Mouse (Mus musculus): Measurements from ENCODE around the gene Slc39a10. TPM values are rescaled to one million over a fixed set of nuclear protein-coding genes. Genes with fewer than 3 reads are reported as not detected.

Slc39a10 gene
- polyA plus RNA-seq, 1 experiment from 2014 or later: 49.4 TPM

- CTCF ChIA-PET: interaction anchor here (1.0 to 2.3 kb wide), 2 partner anchors 22 to 33 kb away, joined by 3 to 6 read pairs; no protein-coding TSS in a partner anchor
- no peaks in the 10 kb centered on the region for H3K27me3 ChIP-seq
- POLR2A ChIA-PET: interaction anchor here (0.9 to 2.3 kb wide), 7 partner anchors 12 to 83 kb away, joined by 3 to 12 read pairs (median 5); no protein-coding TSS in a partner anchor
- ATAC-seq: peak; percentile 5
- in situ Hi-C loops (cut with MboI; ENCODE audit: low pct_unique_long_range_greater_than_20kb): no loop called here
- no peak for DNase-seq (ENCODE audit: low read depth, low spot score)
- TF ChIP-seq CTCF (IDR thresholded peaks at IDR 0.05): no peak
These were observed 39.9 kb downstream of the Slc39a10 start for GRCm38 (mm10) chr1:46852600-46853272.

DNA sequence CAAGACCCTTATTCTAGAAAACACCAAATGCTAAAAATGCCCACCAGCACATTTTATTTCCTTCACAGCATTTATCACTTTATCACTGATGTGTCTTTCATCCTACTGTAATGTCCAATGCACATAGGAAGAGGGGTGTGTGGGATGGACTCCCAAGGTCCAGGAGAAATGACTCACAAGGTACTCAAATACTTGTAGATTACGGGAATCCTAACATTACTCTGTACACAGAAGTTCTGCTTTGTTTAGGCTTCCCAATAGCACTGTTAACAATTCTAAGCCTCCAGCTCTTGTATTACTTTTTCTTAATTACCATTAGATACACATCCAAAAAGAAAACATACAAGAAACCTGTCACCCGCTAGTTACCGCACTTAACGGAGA lies 40.4 kb downstream of the Slc39a10 start:
- ChIA-PET CTCF (interaction anchor here (1.1 to 2.9 kb wide), 3 partner anchors 33 to 120 kb away, joined by 6 to 10 read pairs (median 8); no protein-coding TSS in a partner anchor), POLR2A (interaction anchor here (0.9 to 2.3 kb wide), 6 partner anchors 12 to 83 kb away, joined by 3 to 12 read pairs (median 4); no protein-coding TSS in a partner anchor)
- no peak for ATAC-seq
- in situ Hi-C loops (cut with MboI; ENCODE audit: low pct_unique_long_range_greater_than_20kb): no loop called here
- no peaks in the 10 kb centered on the region for H3K27me3 ChIP-seq
- TF ChIP-seq CTCF (IDR thresholded peaks at IDR 0.05): no peak
- DNase-seq (ENCODE audit: low read depth, low spot score): no peak

DNA sequence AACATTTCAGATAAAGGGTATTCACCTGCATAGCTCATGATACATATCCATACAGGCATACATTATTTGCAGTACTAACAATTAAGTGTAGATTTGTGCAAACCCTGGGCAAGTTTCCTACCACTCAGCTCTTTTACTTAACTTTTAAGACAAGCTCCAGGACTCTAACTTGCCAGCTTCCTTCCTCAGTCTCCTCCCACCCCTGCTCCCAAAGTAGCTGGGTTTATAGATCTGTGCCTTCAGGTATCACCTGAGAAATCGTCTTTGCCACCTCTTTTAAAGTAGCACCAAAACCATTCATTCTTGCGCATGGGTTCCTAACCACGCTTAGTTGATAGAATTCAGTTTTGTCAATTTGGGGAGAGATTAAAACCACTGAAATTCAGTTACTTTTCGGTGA lies 41.1 kb downstream of the Slc39a10 start:
- ChIA-PET CTCF (interaction anchor here (1.1 to 3.4 kb wide), 7 partner anchors 21 to 121 kb away, joined by 6 to 21 read pairs (median 10); no protein-coding TSS in a partner anchor), POLR2A (no interaction called here)
- in situ Hi-C loops (cut with MboI; ENCODE audit: low pct_unique_long_range_greater_than_20kb): no loop called here
- H3K27me3 ChIP-seq: no peaks in the 10 kb centered on the region
- DNase-seq (ENCODE audit: low read depth, low spot score): no peak
- TF ChIP-seq CTCF (IDR thresholded peaks at IDR 0.05): no peak
- ATAC-seq: no peak

GRCm38 (mm10) chr1:46849758-46850157 lies 42.9 kb downstream of the Slc39a10 start:
- TF ChIP-seq CTCF (IDR thresholded peaks at IDR 0.05): peak; percentile 76
- ATAC-seq (no peak), DNase-seq (ENCODE audit: low read depth, low spot score) (no peak)
- CTCF ChIA-PET: interaction anchor here (0.8 to 3.4 kb wide), 18 partner anchors 9 to 270 kb away, joined by 3 to 21 read pairs (median 5); no protein-coding TSS in a partner anchor
- H3K27me3 ChIP-seq: no peaks in the 10 kb centered on the region
- POLR2A ChIA-PET: no interaction called here
- in situ Hi-C loops (cut with MboI; ENCODE audit: low pct_unique_long_range_greater_than_20kb): loop anchor here (5.0 to 25.0 kb wide), 4 partner anchors 73 to 437 kb away; no protein-coding TSS in a partner anchor

GRCm38 (mm10) chr1:46845221-46845620 lies 47.4 kb downstream of the Slc39a10 start:
- ChIA-PET POLR2A (no interaction called here), CTCF (no interaction called here)
- in situ Hi-C loops (cut with MboI; ENCODE audit: low pct_unique_long_range_greater_than_20kb): loop anchor here (5.0 to 25.0 kb wide), 4 partner anchors 77 to 433 kb away; no protein-coding TSS in a partner anchor

GRCm38 (mm10) chr1:46844281-46844680 lies 48.4 kb downstream of the Slc39a10 start:
- no peaks in the 10 kb centered on the region for H3K27me3 ChIP-seq
- CTCF ChIA-PET: no interaction called here
- DNase-seq (ENCODE audit: low read depth, low spot score) (no peak), ATAC-seq (peak; percentile 73)
- no peak for TF ChIP-seq CTCF (IDR thresholded peaks at IDR 0.05)
- POLR2A ChIA-PET: no interaction called here
- in situ Hi-C loops (cut with MboI; ENCODE audit: low pct_unique_long_range_greater_than_20kb): loop anchor here (25.0 kb wide), 2 partner anchors 257 to 432 kb away; no protein-coding TSS in a partner anchor

More at GRCm38 (mm10) chr1:46845221-46845620, 47.4 kb downstream of the Slc39a10 start:
- no peak for TF ChIP-seq CTCF (IDR thresholded peaks at IDR 0.05)
- H3K27me3 ChIP-seq: no peaks in the 10 kb centered on the region
- ATAC-seq (no peak), DNase-seq (ENCODE audit: low read depth, low spot score) (no peak)

DNA sequence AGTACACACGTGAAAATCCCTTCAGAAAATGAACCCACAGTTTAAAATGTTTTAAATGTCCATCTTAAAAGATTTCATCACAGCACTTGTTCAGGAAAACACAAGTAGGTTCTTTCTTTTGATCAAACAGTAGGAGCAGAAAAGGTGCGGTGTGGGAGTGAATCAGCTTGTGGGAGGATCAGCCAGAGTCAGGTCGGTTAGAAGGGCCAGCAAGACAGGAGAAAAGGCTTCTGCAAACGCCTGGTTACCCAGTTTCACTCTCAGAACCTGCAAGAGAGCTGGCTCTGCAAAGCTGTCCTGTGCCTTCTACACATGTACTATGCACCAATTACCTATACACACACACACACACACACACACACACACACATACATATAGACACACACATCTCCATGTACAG lies 49.2 kb downstream of the Slc39a10 start:
- H3K27me3 ChIP-seq: no peaks in the 10 kb centered on the region
- CTCF ChIA-PET: no interaction called here
- no peak for TF ChIP-seq CTCF (IDR thresholded peaks at IDR 0.05)
- in situ Hi-C loops (cut with MboI; ENCODE audit: low pct_unique_long_range_greater_than_20kb): loop anchor here (25.0 kb wide), 2 partner anchors 256 to 431 kb away; no protein-coding TSS in a partner anchor
- ATAC-seq (no peak), DNase-seq (ENCODE audit: low read depth, low spot score) (no peak)
- POLR2A ChIA-PET: no interaction called here

DNA sequence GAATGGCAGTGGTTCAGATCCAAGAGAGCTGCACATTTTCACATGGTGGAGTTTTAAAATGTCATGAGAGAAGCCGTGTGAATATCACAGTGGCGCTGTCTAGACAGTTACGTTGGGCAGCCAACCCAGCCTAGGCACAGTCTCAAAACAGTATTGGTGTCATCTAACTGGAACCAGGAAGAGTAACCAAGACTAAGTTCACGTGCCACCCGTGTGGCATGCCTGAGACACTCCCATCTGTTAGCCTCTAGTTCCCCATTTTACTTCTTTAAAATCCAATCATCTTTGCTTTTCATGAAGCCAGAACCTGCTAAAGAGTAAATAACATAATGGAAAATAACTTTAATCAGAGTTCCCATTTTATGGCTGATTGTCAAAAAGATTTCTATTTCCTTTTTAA lies 60.7 kb downstream of the Slc39a10 start:
- in situ Hi-C loops (cut with MboI; ENCODE audit: low pct_unique_long_range_greater_than_20kb): loop anchor here (25.0 kb wide), 2 partner anchors 245 to 420 kb away; no protein-coding TSS in a partner anchor
- H3K27me3 ChIP-seq: no peaks in the 10 kb centered on the region
- POLR2A ChIA-PET: no interaction called here
- DNase-seq (ENCODE audit: low read depth, low spot score) (no peak), ATAC-seq (no peak)
- CTCF ChIA-PET: interaction anchor here (1.3 to 3.4 kb wide), 3 partner anchors 14 to 139 kb away, joined by 3 to 21 read pairs (median 4); no protein-coding TSS in a partner anchor
- TF ChIP-seq CTCF (IDR thresholded peaks at IDR 0.05): no peak

- TF ChIP-seq CTCF (IDR thresholded peaks at IDR 0.05): no peak
- POLR2A ChIA-PET: interaction anchor here (0.9 to 1.4 kb wide), 2 partner anchors 22 to 24 kb away, joined by 3 to 5 read pairs; no protein-coding TSS in a partner anchor
- peak; percentile 57 for DNase-seq (ENCODE audit: low read depth, low spot score)
- CTCF ChIA-PET: interaction anchor here (1.2 to 3.4 kb wide), 4 partner anchors 16 to 142 kb away, joined by 3 to 21 read pairs (median 4); no protein-coding TSS in a partner anchor
- in situ Hi-C loops (cut with MboI; ENCODE audit: low pct_unique_long_range_greater_than_20kb): loop anchor here (25.0 kb wide), 2 partner anchors 243 to 418 kb away; no protein-coding TSS in a partner anchor
- peak; percentile 82 for ATAC-seq
- no peaks in the 10 kb centered on the region for H3K27me3 ChIP-seq
These were observed 62.4 kb downstream of the Slc39a10 start for GRCm38 (mm10) chr1:46830066-46830843.

DNA sequence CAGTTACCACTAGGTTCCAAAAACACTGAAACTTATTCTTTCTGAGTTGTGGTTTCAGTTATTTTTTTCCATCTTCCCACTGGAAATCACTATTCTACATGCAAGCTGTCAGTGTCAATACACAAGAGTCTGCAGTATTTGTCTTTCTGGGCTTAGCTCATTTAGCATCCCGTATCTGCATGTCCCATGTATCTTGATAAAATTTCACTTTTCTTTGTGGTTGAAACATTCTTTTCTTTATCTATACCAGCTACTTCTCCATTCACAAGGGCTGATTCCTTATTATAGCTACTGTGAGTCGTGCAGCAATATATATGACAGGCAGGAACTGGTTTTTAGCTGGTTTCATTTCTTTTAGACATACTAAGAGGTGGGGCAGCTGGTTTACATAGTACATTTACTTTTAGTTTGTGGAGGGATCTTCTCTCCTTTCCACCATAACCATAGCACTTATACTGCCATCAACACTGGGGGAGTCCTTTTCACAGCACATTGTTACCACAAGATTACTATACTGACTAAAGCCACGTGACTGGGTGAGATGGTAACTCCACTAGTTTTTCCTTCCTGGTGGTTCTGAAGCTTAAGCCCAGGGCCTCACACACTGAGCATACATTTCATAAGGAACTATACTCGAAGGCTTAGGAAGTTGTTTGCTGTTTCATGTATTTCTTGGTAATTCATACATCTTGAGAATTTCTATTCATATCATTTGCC lies 70.2 kb downstream of the Slc39a10 start:
- POLR2A ChIA-PET: no interaction called here
- H3K27me3 ChIP-seq: no peaks in the 10 kb centered on the region
- DNase-seq (ENCODE audit: low read depth, low spot score) (no peak), ATAC-seq (no peak)
- in situ Hi-C loops (cut with MboI; ENCODE audit: low pct_unique_long_range_greater_than_20kb): no loop called here
- CTCF ChIA-PET: interaction anchor here (1.3 kb wide), 1 partner anchor 14 kb away, joined by 3 read pairs; no protein-coding TSS in a partner anchor
- no peak for TF ChIP-seq CTCF (IDR thresholded peaks at IDR 0.05)
